Mouse (Mus musculus) neural tube, postnatal 0 days (tissue): Measurements from ENCODE around the gene Zfp644. TPM values are rescaled to one million over a fixed set of nuclear protein-coding genes. Genes with fewer than 3 reads are reported as not detected.

Experiments
- polyA plus RNA-seq: library from polyadenylated mRNA; unstranded; fragments of >200 nt; fragmentation: Nextera tagmentation; extraction: Ambion mirVana; gene quantifications from 2 replicates; pipeline ENCODE4 v1.2.1, GENCODE M21; 2015

Zfp644 gene
- polyA plus RNA-seq: 69.4 and 73.1 TPM in 2 replicates

DNA sequence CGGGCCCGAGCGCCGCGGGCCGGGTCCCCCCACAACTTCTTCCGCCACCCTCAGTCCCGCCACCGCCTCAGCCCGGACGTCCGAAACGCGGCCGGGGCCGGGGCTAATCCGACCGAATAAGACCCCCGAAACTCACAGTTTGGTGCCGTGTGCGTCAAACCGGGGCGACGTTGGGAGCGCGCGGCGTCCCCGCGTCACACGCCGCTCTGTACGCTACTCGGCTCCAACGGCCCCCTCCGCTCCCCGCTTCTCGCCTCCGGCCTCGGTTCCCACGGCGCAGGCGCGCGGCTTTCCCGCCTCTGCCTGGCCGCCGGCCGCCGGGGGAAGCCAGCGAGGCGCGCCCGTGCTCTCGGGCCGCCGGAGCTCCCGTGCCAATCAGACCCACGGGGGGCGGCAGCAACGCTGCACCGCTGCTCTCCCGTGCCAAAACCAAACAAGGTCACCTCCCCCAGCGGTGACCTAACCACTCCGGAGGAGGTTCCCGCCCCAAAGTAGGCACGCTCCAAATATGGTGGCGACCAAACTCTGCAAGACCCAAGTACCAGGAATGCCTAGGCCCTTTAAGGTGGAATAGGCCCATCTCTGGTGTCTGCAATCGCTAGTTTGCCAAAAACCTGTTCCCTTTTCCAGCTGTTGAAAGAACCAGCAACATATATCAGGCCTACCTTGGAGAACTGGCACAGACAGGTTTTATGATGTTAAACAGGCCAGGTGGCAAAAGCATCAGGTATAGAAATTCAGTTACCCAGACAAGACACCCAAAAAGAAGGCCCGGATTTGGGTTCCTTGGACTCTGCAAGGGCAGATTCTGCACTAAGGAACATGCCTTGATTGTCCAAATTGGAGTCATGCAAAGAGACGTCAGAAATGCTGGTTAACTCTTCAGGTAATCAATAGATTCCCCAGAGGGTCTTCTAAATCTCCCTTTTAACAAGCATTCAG lies at the start of gene Zfp644:
Gene Zfp644 (minus strand): TSS at position 892 of the 942 bp plus-strand sequence.

DNA sequence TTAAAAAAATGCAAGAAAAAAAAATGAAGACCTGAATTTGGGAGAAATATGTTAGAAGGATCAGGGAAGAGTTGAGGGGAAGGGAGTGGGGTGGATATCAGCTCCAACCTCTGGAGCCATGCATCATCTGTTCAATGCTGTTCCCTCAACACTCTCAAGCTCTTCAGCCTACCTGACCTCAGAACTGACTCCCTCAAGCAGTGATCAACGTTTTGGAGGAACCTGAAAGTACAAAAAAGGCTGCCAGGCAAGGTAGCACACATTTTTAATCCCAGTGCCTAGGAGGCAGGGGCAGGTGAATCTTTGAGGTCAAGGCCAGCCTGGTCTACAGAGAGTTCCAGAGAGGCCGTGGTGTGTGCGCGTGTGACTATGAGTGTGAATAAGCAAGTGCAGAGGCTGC lies 88.3 kb downstream of the Zfp644 start, which contains the start of gene Gm17304:
Gene Gm17304 (plus strand): TSS at position 301 of the 400 bp plus-strand sequence.

Other genes starting within 250 kb of the Zfp644 start
- gene Barhl2, start 239.1 kb downstream of the Zfp644 start, polyA plus RNA-seq: 0.76 and 0.95 TPM in 2 replicates
- gene Gm17304, start 88.2 kb downstream of the Zfp644 start, polyA plus RNA-seq: not detected in 2 replicates
- gene Hfm1, start 229.0 kb upstream of the Zfp644 start, polyA plus RNA-seq: 4.4 and 5.0 TPM in 2 replicates